Mouse (Mus musculus) neural tube, embryonic 13.5 days (tissue): ENCODE results near the gene Pygm. TPM values are rescaled to one million over a fixed set of nuclear protein-coding genes. Genes with fewer than 3 reads are reported as not detected.
A peak's percentile ranks its signal among the peaks of the same experiment; 100 is the strongest.

Experiments used
- ATAC-seq: fragments of 200-750 bp; cut with Nextera tagmentation; 2 replicates; pipeline ENCODE4 v1.8.0; 2017; ENCODE audit warnings: low read depth, mild to moderate bottlenecking, moderate TSS enrichment, moderate library complexity
- H3K27ac ChIP-seq: fragments of 300-500 bp; sonication (generic); replicated peaks from 2 replicates; pipeline ENCODE4 v1.5.1; 2015; ENCODE audit warnings: moderate library complexity, mild to moderate bottlenecking, inconsistent platforms
- H3K27me3 ChIP-seq: fragments of 300-500 bp; sonication (generic); 2 replicates; pipeline ENCODE4 v1.6.1; 2015; ENCODE audit warnings: mild to moderate bottlenecking, inconsistent platforms
- H3K36me3 ChIP-seq: fragments of 300-500 bp; sonication (generic); 2 replicates; pipeline ENCODE4 v1.6.1; 2015; ENCODE audit warnings: mild to moderate bottlenecking, inconsistent platforms
- H3K4me1 ChIP-seq: fragments of 300-500 bp; sonication (generic); replicated peaks from 2 replicates; pipeline ENCODE4 v1.6.1; 2015; ENCODE audit warnings: inconsistent platforms
- H3K4me2 ChIP-seq: fragments of 300-500 bp; sonication (generic); 2 replicates; pipeline ENCODE4 v1.6.1; 2015; ENCODE audit warnings: inconsistent platforms, mild to moderate bottlenecking, moderate library complexity
- H3K4me3 ChIP-seq: fragments of 300-500 bp; sonication (generic); 2 replicates; pipeline ENCODE4 v1.5.1; 2015; ENCODE audit warnings: mild to moderate bottlenecking, inconsistent platforms
- H3K9ac ChIP-seq: fragments of 300-500 bp; sonication (generic); 2 replicates; pipeline ENCODE4 v1.6.1; 2015; ENCODE audit warnings: moderate library complexity, mild to moderate bottlenecking, inconsistent platforms
- H3K9me3 ChIP-seq: fragments of 300-500 bp; sonication (generic); 2 replicates; pipeline ENCODE4 v1.6.1; 2016; ENCODE audit warnings: inconsistent platforms
- WGBS: fragments of 180-500 bp; shearing (Covaris S2); methylation state at CpG from one replicate; pipeline ENCODE4 v1.1.7; 2015; 5-methylcytosine and 5-hydroxymethylcytosine counted together
- polyA plus RNA-seq: library from polyadenylated mRNA; unstranded; fragments of >200 nt; fragmentation: Nextera tagmentation; extraction: Ambion mirVana; gene quantifications from 2 replicates; pipeline ENCODE4 v1.2.1, GENCODE M21; 2015

The Pygm gene
- polyA plus RNA-seq, 1 experiment from 2014 or later = 6.3 TPM

- H3K27me3 ChIP-seq = no peaks in the 10 kb centered on the region
- peak within 1 kb of the TSS; percentile 99 for H3K4me3 ChIP-seq
- peak within 1 kb of the TSS; percentile 98 for H3K9ac ChIP-seq
- H3K27ac ChIP-seq = peak within 1 kb of the TSS; percentile 99
- peak within 1 kb of the TSS; percentile 87 for H3K4me2 ChIP-seq
- peaks cover 41% of the 10 kb centered on the region for H3K36me3 ChIP-seq
- H3K4me1 ChIP-seq = peaks cover 39% of the 10 kb centered on the region
- WGBS = 1% methylated on average over 84 of the region's 85 CpGs
- no peaks in the 10 kb centered on the region for H3K9me3 ChIP-seq
- ATAC-seq = peak; percentile 99
Measured at GRCm38 (mm10) chr19:6363411-6364240, 20.6 kb upstream of the Pygm start, which contains the start of gene Sf1. Gene Sf1 (plus strand): TSS chr19:6363690.

- H3K9ac ChIP-seq = peak overlapping the region; percentile 98
- peaks cover 47% of the 10 kb centered on the region for H3K36me3 ChIP-seq
- peak overlapping the region; percentile 99 for H3K4me3 ChIP-seq
- peak; percentile 0; the same call in 1 of the 2 replicates for ATAC-seq
- H3K9me3 ChIP-seq = no peaks in the 10 kb centered on the region
- peak overlapping the region; percentile 99 for H3K27ac ChIP-seq
- H3K4me2 ChIP-seq = peak overlapping the region; percentile 87
- 1% methylated on average over 55 of the region's 55 CpGs for WGBS
- peaks cover 39% of the 10 kb centered on the region for H3K4me1 ChIP-seq
- H3K27me3 ChIP-seq = no peaks in the 10 kb centered on the region
Measured at GRCm38 (mm10) chr19:6364317-6364725, 19.9 kb upstream of the Pygm start.

GRCm38 (mm10) chr19:6364842-6365241 is 19.4 kb upstream of the Pygm start:
- Histone ChIP-seq H3K9ac (peak overlapping the region; percentile 98), H3K4me3 (peak overlapping the region; percentile 99), H3K27me3 (no peaks in the 10 kb centered on the region), H3K36me3 (peaks cover 49% of the 10 kb centered on the region), H3K9me3 (no peaks in the 10 kb centered on the region), H3K4me1 (peaks cover 39% of the 10 kb centered on the region), H3K4me2 (peak overlapping the region; percentile 87), H3K27ac (peak overlapping the region; percentile 99; the same call in 1 of the 2 replicates)
- WGBS = 0% methylated on average over 2 of the region's 2 CpGs
- ATAC-seq = no peak

- H3K27ac ChIP-seq = no peak overlapping the region
- WGBS = 84% methylated on average over 2 of the region's 2 CpGs
- ATAC-seq = no peak
Measured at GRCm38 (mm10) chr19:6370175-6370574, 14.0 kb upstream of the Pygm start.

GRCm38 (mm10) chr19:6372433-6372832 is 11.8 kb upstream of the Pygm start:
- no peak for ATAC-seq
- H3K9ac ChIP-seq = no peak overlapping the region
- no peak overlapping the region for H3K27ac ChIP-seq
- no peak overlapping the region for H3K4me3 ChIP-seq
- no peak overlapping the region for H3K4me2 ChIP-seq
- H3K9me3 ChIP-seq = no peaks in the 10 kb centered on the region
- 92% methylated on average over 3 of the region's 3 CpGs for WGBS
- H3K36me3 ChIP-seq = peaks cover 97% of the 10 kb centered on the region
- no peaks in the 10 kb centered on the region for H3K27me3 ChIP-seq
- peaks cover 13% of the 10 kb centered on the region for H3K4me1 ChIP-seq

More at GRCm38 (mm10) chr19:6370175-6370574, 14.0 kb upstream of the Pygm start:
- Histone ChIP-seq H3K36me3 (peaks cover 95% of the 10 kb centered on the region), H3K4me2 (no peak overlapping the region), H3K9ac (no peak overlapping the region), H3K4me3 (no peak overlapping the region), H3K9me3 (no peaks in the 10 kb centered on the region), H3K27me3 (no peaks in the 10 kb centered on the region), H3K4me1 (peaks cover 24% of the 10 kb centered on the region)

GRCm38 (mm10) chr19:6373539-6374400 is 10.4 kb upstream of the Pygm start:
- no peak overlapping the region for H3K4me2 ChIP-seq
- H3K36me3 ChIP-seq = peaks cover 98% of the 10 kb centered on the region
- no peak overlapping the region for H3K9ac ChIP-seq
- 66% methylated on average over 12 of the region's 12 CpGs for WGBS
- no peak overlapping the region for H3K27ac ChIP-seq
- ATAC-seq = no peak
- H3K27me3 ChIP-seq = no peaks in the 10 kb centered on the region
- no peak overlapping the region for H3K4me3 ChIP-seq
- H3K9me3 ChIP-seq = no peaks in the 10 kb centered on the region
- peaks cover 21% of the 10 kb centered on the region for H3K4me1 ChIP-seq

- Histone ChIP-seq H3K27me3 (no peaks in the 10 kb centered on the region), H3K4me1 (peaks cover 21% of the 10 kb centered on the region), H3K4me2 (no peak overlapping the region), H3K9ac (no peak overlapping the region), H3K27ac (no peak overlapping the region), H3K4me3 (no peak overlapping the region), H3K9me3 (no peaks in the 10 kb centered on the region), H3K36me3 (peaks cover 98% of the 10 kb centered on the region)
- ATAC-seq = no peak
- WGBS = 96% methylated on average over 10 of the region's 10 CpGs
Measured at GRCm38 (mm10) chr19:6374571-6374970, 9.6 kb upstream of the Pygm start.

GRCm38 (mm10) chr19:6375423-6376254 is 8.6 kb upstream of the Pygm start:
- peaks cover 91% of the 10 kb centered on the region for H3K36me3 ChIP-seq
- no peak overlapping the region for H3K4me3 ChIP-seq
- no peaks in the 10 kb centered on the region for H3K27me3 ChIP-seq
- H3K9me3 ChIP-seq = no peaks in the 10 kb centered on the region
- no peak overlapping the region for H3K9ac ChIP-seq
- no peak overlapping the region for H3K4me2 ChIP-seq
- 85% methylated on average over 36 of the region's 42 CpGs for WGBS
- H3K27ac ChIP-seq = no peak overlapping the region
- H3K4me1 ChIP-seq = peaks cover 21% of the 10 kb centered on the region
- 0 out of 2 replicates have a peak, but pooled peaks have one; percentile 10 for ATAC-seq

- H3K4me1 ChIP-seq = peaks cover 21% of the 10 kb centered on the region
- no peak overlapping the region for H3K4me3 ChIP-seq
- no peak for ATAC-seq
- H3K36me3 ChIP-seq = peaks cover 85% of the 10 kb centered on the region
- no peak overlapping the region for H3K9ac ChIP-seq
- no peaks in the 10 kb centered on the region for H3K9me3 ChIP-seq
- no peaks in the 10 kb centered on the region for H3K27me3 ChIP-seq
- no peak overlapping the region for H3K4me2 ChIP-seq
- H3K27ac ChIP-seq = no peak overlapping the region
- WGBS = 71% methylated on average over 14 of the region's 14 CpGs
Measured at GRCm38 (mm10) chr19:6376255-6376564, 8.0 kb upstream of the Pygm start.

GRCm38 (mm10) chr19:6376643-6377042 is 7.6 kb upstream of the Pygm start:
- Histone ChIP-seq H3K9me3 (no peaks in the 10 kb centered on the region), H3K9ac (no peak overlapping the region), H3K4me1 (peaks cover 21% of the 10 kb centered on the region), H3K4me2 (no peak overlapping the region), H3K36me3 (peaks cover 81% of the 10 kb centered on the region), H3K27ac (no peak overlapping the region), H3K4me3 (no peak overlapping the region), H3K27me3 (no peaks in the 10 kb centered on the region)
- WGBS = 82% methylated on average over 2 of the region's 2 CpGs
- ATAC-seq = no peak

- Histone ChIP-seq H3K9ac (peak overlapping the region; percentile 14; the same call in 1 of the 2 replicates), H3K4me3 (no peak overlapping the region), H3K9me3 (no peaks in the 10 kb centered on the region), H3K4me1 (peaks cover 21% of the 10 kb centered on the region), H3K27ac (peak overlapping the region; percentile 75), H3K36me3 (peaks cover 72% of the 10 kb centered on the region), H3K4me2 (no peak overlapping the region), H3K27me3 (no peaks in the 10 kb centered on the region)
- no peak for ATAC-seq
- 34% methylated on average over 11 of the region's 11 CpGs for WGBS
Measured at GRCm38 (mm10) chr19:6377327-6378040, 6.7 kb upstream of the Pygm start.
